In the genomic region with DNA sequence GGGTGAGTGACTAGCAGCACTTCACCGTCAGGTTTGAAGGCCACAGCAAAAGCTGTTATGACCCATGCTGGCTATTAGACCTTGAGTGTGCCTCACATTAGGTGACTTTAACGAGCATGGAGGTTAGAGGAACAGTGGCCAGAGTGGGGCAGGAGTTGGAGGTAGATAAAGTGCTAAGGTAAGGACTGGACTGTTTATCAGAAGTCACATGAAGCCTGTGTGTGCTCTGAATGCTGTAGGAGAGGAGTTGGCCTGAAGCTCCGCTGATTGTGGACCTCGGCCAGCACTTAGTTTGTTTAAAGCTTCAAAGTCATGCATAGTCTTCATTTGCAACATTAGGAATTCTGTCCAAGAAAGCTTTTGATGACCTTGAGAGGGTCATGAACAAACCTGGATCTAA, we compare ENCODE assay signal across 16 mouse cellular contexts.
"Had no signal": no experiment of that assay in that cellular context is flagged by ENCODE, and none has a peak within 500 bp of the region (broad histone marks: within the 10 kb centered on the region; RNA-seq: fewer than 3 reads in every experiment).

No protein-coding gene starts in this region.

- ATAC-seq: hindbrain, postnatal 0 days; lung, postnatal 0 days; midbrain, embryonic 16.5 days had no signal

- H3K9ac ChIP-seq: limb, embryonic 13.5 days; liver, embryonic 13.5 days; neural tube, embryonic 13.5 days had no signal

- H3K4me2 ChIP-seq: limb, embryonic 13.5 days; liver, embryonic 13.5 days; midbrain, embryonic 11.5 days; neural tube, embryonic 13.5 days had no signal

- H3K4me3 ChIP-seq: limb, embryonic 13.5 days; liver, embryonic 13.5 days; neural tube, embryonic 13.5 days had no signal

- H3K27me3 ChIP-seq: limb, embryonic 13.5 days; liver, embryonic 13.5 days; neural tube, embryonic 13.5 days had no signal

- H3K9me3 ChIP-seq: limb, embryonic 13.5 days; liver, embryonic 13.5 days; neural tube, embryonic 13.5 days had no signal

- H3K27ac ChIP-seq: hindbrain, postnatal 0 days; limb, embryonic 13.5 days; liver, embryonic 13.5 days; neural tube, embryonic 13.5 days had no signal

- H3K4me1 ChIP-seq: limb, embryonic 13.5 days; liver, embryonic 13.5 days; neural tube, embryonic 13.5 days had no signal

- DNase-seq: layer of hippocampus, adult 9-11 months; layer of hippocampus, postnatal 36 days; liver, embryonic 13.5 days; lung, adult 2 months; lung, postnatal 4 days; retina, postnatal 1 day; right cerebral cortex, postnatal 4 days; spleen, adult 18-20 months; thymus, adult 2 months; thymus, postnatal 25 days had no signal
